Mouse (Mus musculus): ENCODE measurements around the gene Slx4ip.

DNA sequence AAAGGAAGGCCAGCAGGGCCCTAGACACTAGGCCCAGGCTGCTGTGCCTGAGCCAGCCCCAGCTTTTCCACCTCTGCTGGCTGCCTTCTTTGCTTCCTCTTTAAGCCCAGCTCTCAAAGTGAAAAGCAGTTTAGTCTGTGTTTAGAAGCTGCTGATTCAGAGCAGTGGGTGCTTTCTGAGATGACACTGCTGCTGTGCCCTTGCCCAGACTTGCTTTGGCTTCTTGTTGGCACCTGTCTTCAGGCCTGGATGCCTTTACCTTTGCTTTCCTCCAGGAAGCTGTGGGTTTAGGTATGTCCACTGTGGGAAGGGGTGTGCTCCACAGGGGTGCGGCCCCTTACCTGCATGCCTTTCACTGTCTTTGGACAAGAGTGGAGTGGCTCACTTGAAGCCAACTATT lies 28.4 kb downstream of the Slx4ip start:
- TF ChIP-seq EP300 (IDR thresholded peaks at IDR 0.05; ENCODE audit: low read depth in 1 of 2, low read length in 2 of 2): no peak
- TF ChIP-seq MAFK (IDR thresholded peaks at IDR 0.05; ENCODE audit: borderline replicate concordance, low read depth, low read length): no peak
- TF ChIP-seq ELF1 (IDR thresholded peaks at IDR 0.05; ENCODE audit: low read depth, low read length): no peak
- no peak for TF ChIP-seq CTCF (IDR thresholded peaks at IDR 0.05 in 2 of 3, conservative IDR thresholded peaks at IDR 0.05 in 1 of 3; ENCODE audit: control insufficient read depth in 1 of 3, insufficient read depth in 1 of 3, low read depth in 2 of 3, low read length in 3 of 3, poor library complexity in 1 of 3, severe bottlenecking in 1 of 3)
- no peak for TF ChIP-seq POLR2A (IDR thresholded peaks at IDR 0.05; ENCODE audit: control insufficient read depth in 1 of 2, insufficient read depth in 1 of 2, low read depth in 1 of 2, low read length in 2 of 2, poor library complexity in 1 of 2)
- TF ChIP-seq ZNF384 (IDR thresholded peaks at IDR 0.05; ENCODE audit: low read depth, low read length): no peak

Data from MEL (cell line).